Mouse (Mus musculus) liver, adult 2 months (tissue): ENCODE measurements at regions not wholly inside any gene's neighbourhood (a gene's known extent, or its start where the extent isn't known, plus 50 kb on each side); places are given as distances from the start of the nearest gene placed in this dataset.

Source experiments
- CTCF ChIP-seq: fragments of 200-500 bp; IDR thresholded peaks from 2 replicates; pipeline ENCODE4 v1.5.1; 2011; ENCODE audit warnings: low read depth, low read length, control low read depth
- POLR2A ChIP-seq: fragments of 200-500 bp; IDR thresholded peaks from 2 replicates; pipeline ENCODE4 v1.6.1; 2011; ENCODE audit warnings: low read length, control low read depth; ENCODE audit not compliant: insufficient read depth; ENCODE audit errors: extremely low read depth

DNA sequence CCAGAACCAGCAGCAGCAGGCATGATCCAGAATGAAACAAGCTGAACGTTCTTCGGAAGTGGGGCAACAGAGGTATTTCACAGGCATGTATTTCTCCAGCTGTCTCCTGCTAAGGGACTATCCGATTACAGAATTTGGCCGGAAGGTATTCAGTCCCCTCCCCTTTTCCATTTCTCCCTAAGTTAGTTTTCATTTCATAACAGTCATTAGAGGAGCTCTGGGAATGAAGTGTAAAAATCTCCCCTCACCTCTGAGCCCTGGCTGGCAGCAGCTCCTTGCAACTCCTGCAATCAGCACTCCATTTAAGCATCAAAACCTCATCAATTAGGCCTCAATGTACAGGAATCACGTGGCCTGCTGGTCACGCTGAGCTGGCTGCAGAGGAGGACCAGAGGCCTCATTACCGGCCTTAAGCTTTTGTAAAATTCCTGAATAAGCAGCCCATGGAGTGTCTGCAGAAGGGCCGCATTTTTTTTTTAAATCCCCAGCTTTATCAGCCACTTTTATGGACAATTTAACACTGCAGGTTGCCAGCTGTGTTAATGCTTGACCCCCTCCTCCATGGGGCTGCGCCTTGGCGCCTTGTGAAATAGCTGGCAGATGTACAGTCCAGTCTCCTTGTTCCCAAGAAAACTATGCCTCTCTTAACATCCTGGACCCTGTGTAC, 456.1 kb upstream of the Kirrel3 start:
- TF ChIP-seq POLR2A (no peak), CTCF (no peak)
